17 mouse cellular contexts compared by ENCODE assay signal in the genomic region with DNA sequence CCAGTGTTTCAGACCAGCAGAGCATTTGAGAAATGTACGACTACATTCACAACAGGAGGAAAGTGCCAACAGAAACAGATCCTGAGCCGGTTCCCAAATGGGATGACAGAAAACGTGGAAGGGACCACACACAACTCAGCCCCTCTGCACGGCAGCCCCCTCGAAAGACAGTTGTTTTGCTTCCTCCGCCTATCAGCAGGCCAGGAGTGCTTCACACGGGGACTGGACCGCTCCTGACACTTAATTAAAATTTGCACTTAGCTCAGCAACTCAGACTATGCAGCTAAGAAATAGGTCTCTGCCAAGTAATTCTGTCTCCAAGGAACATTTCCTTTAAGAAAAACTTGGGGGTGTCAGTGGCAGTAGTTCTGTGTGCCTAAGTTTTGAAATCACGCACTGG.
DNase-seq lines count a peak whose midpoint lies in the region; ATAC-seq and TF ChIP-seq lines count a peak whose summit lies in the region.
"Had no signal": no experiment of that assay in that cellular context is flagged by ENCODE, and none has a peak within 500 bp of the region (broad histone marks: within the 10 kb centered on the region; RNA-seq: fewer than 3 reads in every experiment).

No protein-coding gene starts in this region.

- H3K36me3 ChIP-seq in heart, embryonic 12.5 days = no peaks in the 10 kb centered on the region
- no peaks in the 10 kb centered on the region for H3K36me3 ChIP-seq in heart, embryonic 10.5 days
- H3K36me3 ChIP-seq in lung, embryonic 14.5 days (ENCODE audit: insufficient read depth) = no peaks in the 10 kb centered on the region
- H3K36me3 ChIP-seq in midbrain, embryonic 11.5 days (ENCODE audit: control insufficient read depth, insufficient read depth, low read length) = no peaks in the 10 kb centered on the region
- no peaks in the 10 kb centered on the region for H3K36me3 ChIP-seq in midbrain, postnatal 0 days (ENCODE audit: insufficient read depth, low read length)
- H3K36me3 ChIP-seq in forebrain, embryonic 13.5 days (ENCODE audit: poor library complexity, severe bottlenecking) = no peaks in the 10 kb centered on the region
- H3K36me3 ChIP-seq: embryonic facial prominence, embryonic 12.5 days had no signal

- no peak for TF ChIP-seq POLR2A in lung, adult 2 months (IDR thresholded peaks at IDR 0.05; ENCODE audit: borderline replicate concordance, extremely low read depth, low read depth, low read length)

- TF ChIP-seq CTCF in lung, embryonic 14.5 days (IDR thresholded peaks at IDR 0.05; ENCODE audit: low read depth) = no peak
- TF ChIP-seq CTCF in lung, adult 2 months (IDR thresholded peaks at IDR 0.05; ENCODE audit: insufficient read depth, low read length) = no peak
- TF ChIP-seq CTCF in midbrain, postnatal 0 days (IDR thresholded peaks at IDR 0.05) = no peak

- peaks cover 3% of the 10 kb centered on the region; the same call in 1 of the 2 replicates for H3K27me3 ChIP-seq in heart, embryonic 12.5 days (replicated peaks)
- peaks cover 14% of the 10 kb centered on the region; the same call in 1 of the 2 replicates for H3K27me3 ChIP-seq in heart, embryonic 10.5 days (ENCODE audit: insufficient read depth, poor library complexity, severe bottlenecking)
- H3K27me3 ChIP-seq in lung, embryonic 14.5 days (ENCODE audit: insufficient read depth, low read length) = 0 out of 2 replicates have a peak, but pooled peaks cover 2% of the 10 kb centered on the region
- no peaks in the 10 kb centered on the region for H3K27me3 ChIP-seq in midbrain, embryonic 11.5 days (ENCODE audit: control insufficient read depth, insufficient read depth, low read length)
- no peaks in the 10 kb centered on the region for H3K27me3 ChIP-seq in midbrain, postnatal 0 days (ENCODE audit: insufficient read depth, low read length)
- H3K27me3 ChIP-seq in forebrain, embryonic 13.5 days = no peaks in the 10 kb centered on the region

- no peak for DNase-seq in heart, embryonic 10.5 days (ENCODE audit: low spot score)
- DNase-seq in lung, embryonic 14.5 days = peak; percentile 49
- DNase-seq in lung, adult 2 months = no peak
- peak; percentile 65 for DNase-seq in midbrain, embryonic 11.5 days (ENCODE audit: low spot score, missing footprints)
- no peak for DNase-seq in midbrain, postnatal 0 days (ENCODE audit: low spot score)
- DNase-seq in thymus, adult 18-20 months = no peak
- DNase-seq: adrenal gland, postnatal 10 days; cerebellum, adult 11-12 months; cerebellum, adult 9-10 months; cerebellum, postnatal 25 days; forebrain, postnatal 0 days; gastrocnemius, postnatal 14 days; heart, adult 2 months had no signal

- no peak overlapping the region for H3K27ac ChIP-seq in heart, embryonic 12.5 days (ENCODE audit: poor library complexity, severe bottlenecking)
- H3K27ac ChIP-seq in heart, embryonic 10.5 days = no peak overlapping the region
- H3K27ac ChIP-seq in lung, embryonic 14.5 days (ENCODE audit: low read depth) = no peak overlapping the region
- no peak overlapping the region for H3K27ac ChIP-seq in midbrain, embryonic 11.5 days (ENCODE audit: low read depth, low read length)
- H3K27ac ChIP-seq in midbrain, postnatal 0 days (ENCODE audit: low read depth, low read length) = no peak overlapping the region
- no peak overlapping the region for H3K27ac ChIP-seq in forebrain, embryonic 13.5 days
- H3K27ac ChIP-seq: embryonic facial prominence, embryonic 12.5 days; heart, adult 2 months; hindbrain, embryonic 14.5 days had no signal

- no peak for ATAC-seq in heart, embryonic 12.5 days (ENCODE audit: insufficient number of reproducible peaks, low FRiP score)
- ATAC-seq in lung, embryonic 14.5 days (ENCODE audit: insufficient read depth) = peak; percentile 75
- ATAC-seq in midbrain, embryonic 11.5 days (ENCODE audit: low FRiP score) = no peak
- ATAC-seq in midbrain, postnatal 0 days (ENCODE audit: low FRiP score) = no peak
- no peak for ATAC-seq in forebrain, embryonic 13.5 days
- ATAC-seq: forebrain, postnatal 0 days had no signal

- H3K9ac ChIP-seq in heart, embryonic 12.5 days = no peak overlapping the region
- H3K9ac ChIP-seq in lung, embryonic 14.5 days = no peak overlapping the region
- H3K9ac ChIP-seq in midbrain, embryonic 11.5 days (ENCODE audit: low read length) = no peak overlapping the region
- no peak overlapping the region for H3K9ac ChIP-seq in midbrain, postnatal 0 days (replicated peaks; ENCODE audit: low read length, poor library complexity, severe bottlenecking)
- no peak overlapping the region for H3K9ac ChIP-seq in forebrain, embryonic 13.5 days
- H3K9ac ChIP-seq: embryonic facial prominence, embryonic 12.5 days; forebrain, postnatal 0 days; hindbrain, embryonic 14.5 days had no signal

- H3K4me1 ChIP-seq in heart, embryonic 12.5 days (replicated peaks) = peaks cover 4% of the 10 kb centered on the region; the same call in 1 of the 2 replicates
- H3K4me1 ChIP-seq in heart, embryonic 10.5 days = no peaks in the 10 kb centered on the region
- no peaks in the 10 kb centered on the region for H3K4me1 ChIP-seq in lung, embryonic 14.5 days (ENCODE audit: insufficient read depth)
- no peaks in the 10 kb centered on the region for H3K4me1 ChIP-seq in lung, adult 2 months (ENCODE audit: control insufficient read depth, insufficient read depth, low read length)
- H3K4me1 ChIP-seq in midbrain, embryonic 11.5 days (ENCODE audit: control insufficient read depth, insufficient read depth, low read length) = no peaks in the 10 kb centered on the region
- H3K4me1 ChIP-seq in midbrain, postnatal 0 days (ENCODE audit: insufficient read depth, low read length) = no peaks in the 10 kb centered on the region
- H3K4me1 ChIP-seq in forebrain, embryonic 13.5 days = no peaks in the 10 kb centered on the region

- H3K9me3 ChIP-seq in heart, embryonic 12.5 days (replicated peaks) = no peaks in the 10 kb centered on the region
- H3K9me3 ChIP-seq in heart, embryonic 10.5 days = no peaks in the 10 kb centered on the region
- no peaks in the 10 kb centered on the region for H3K9me3 ChIP-seq in lung, embryonic 14.5 days (ENCODE audit: low read depth, low read length)
- H3K9me3 ChIP-seq in midbrain, embryonic 11.5 days (ENCODE audit: control insufficient read depth, low read length) = no peaks in the 10 kb centered on the region
- H3K9me3 ChIP-seq in midbrain, postnatal 0 days (ENCODE audit: low read length) = no peaks in the 10 kb centered on the region
- no peaks in the 10 kb centered on the region for H3K9me3 ChIP-seq in forebrain, embryonic 13.5 days (replicated peaks)
- H3K9me3 ChIP-seq: embryonic facial prominence, embryonic 12.5 days had no signal

- 26% methylated on average over 9 of the region's 9 CpGs for WGBS in heart, embryonic 12.5 days
- WGBS in heart, embryonic 10.5 days = 37% methylated on average over 9 of the region's 9 CpGs
- 24% methylated on average over 9 of the region's 9 CpGs for WGBS in lung, embryonic 14.5 days
- 27% methylated on average over 9 of the region's 9 CpGs for WGBS in lung, adult 2 months
- 55% methylated on average over 9 of the region's 9 CpGs for WGBS in midbrain, embryonic 11.5 days
- 54% methylated on average over 9 of the region's 9 CpGs for WGBS in midbrain, postnatal 0 days
- WGBS in forebrain, embryonic 13.5 days = 49% methylated on average over 9 of the region's 9 CpGs

- H3K4me2 ChIP-seq in heart, embryonic 12.5 days = peak overlapping the region; percentile 4; the same call in 1 of the 2 replicates
- no peak overlapping the region for H3K4me2 ChIP-seq in lung, embryonic 14.5 days
- no peak overlapping the region for H3K4me2 ChIP-seq in midbrain, embryonic 11.5 days
- no peak overlapping the region for H3K4me2 ChIP-seq in midbrain, postnatal 0 days (ENCODE audit: low read depth, low read length, poor library complexity, severe bottlenecking)
- H3K4me2 ChIP-seq in forebrain, embryonic 13.5 days = no peak overlapping the region
- H3K4me2 ChIP-seq: embryonic facial prominence, embryonic 12.5 days; hindbrain, embryonic 14.5 days had no signal

- H3K4me3 ChIP-seq in heart, embryonic 12.5 days = no peak overlapping the region
- H3K4me3 ChIP-seq in heart, embryonic 10.5 days = no peak overlapping the region
- H3K4me3 ChIP-seq in lung, embryonic 14.5 days (ENCODE audit: low read depth, low read length) = no peak overlapping the region
- H3K4me3 ChIP-seq in lung, adult 2 months (replicated peaks; ENCODE audit: extremely low read depth, low read depth, low read length) = no peak overlapping the region
- no peak overlapping the region for H3K4me3 ChIP-seq in midbrain, embryonic 11.5 days (ENCODE audit: low read depth, low read length)
- no peak overlapping the region for H3K4me3 ChIP-seq in midbrain, postnatal 0 days (ENCODE audit: low read depth, low read length)
- no peak overlapping the region for H3K4me3 ChIP-seq in forebrain, embryonic 13.5 days
- H3K4me3 ChIP-seq: embryonic facial prominence, embryonic 12.5 days; heart, adult 2 months had no signal

Comparison
In these comparisons a context has a peak if more than half of its experiments do, and no peak if none do; other contexts are left out.
1. DNase-seq: peak in lung, embryonic 14.5 days (single experiment) and midbrain, embryonic 11.5 days (single experiment); none in heart, embryonic 10.5 days (single experiment), lung, adult 2 months (single experiment), midbrain, postnatal 0 days (single experiment) and thymus, adult 18-20 months (0 of 2).